Mouse (Mus musculus) liver, embryonic 11.5 days (tissue): ENCODE results near the gene Zfp760. TPM values are rescaled to one million over a fixed set of nuclear protein-coding genes. Genes with fewer than 3 reads are reported as not detected.

ENCODE experiments used
- polyA plus RNA-seq: library from polyadenylated mRNA; unstranded; fragments of >200 nt; fragmentation: Nextera tagmentation; extraction: Ambion mirVana; gene quantifications from 2 replicates; pipeline ENCODE4 v1.2.1, GENCODE M21; 2014

Zfp760 gene
- polyA plus RNA-seq, 1 experiment from 2014 or later: 9.7 TPM

Other genes starting within 250 kb of the Zfp760 start
- gene Zfp53, start 218.7 kb upstream of the Zfp760 start, polyA plus RNA-seq: 7.5 and 7.8 TPM in 2 replicates
- 1.7 and 2.5 TPM in 2 replicates for gene Zfp52, start 172.2 kb upstream of the Zfp760 start, polyA plus RNA-seq
- gene Zfp948, start 140.7 kb upstream of the Zfp760 start, polyA plus RNA-seq: 13.7 and 14.9 TPM in 2 replicates
- 3.4 and 3.9 TPM in 2 replicates for gene Zfp983, start 57.1 kb upstream of the Zfp760 start, polyA plus RNA-seq
- 6.1 and 8.7 TPM in 2 replicates for gene Gm10226, start 15.9 kb upstream of the Zfp760 start, polyA plus RNA-seq
- gene Zfp229, start 23.1 kb downstream of the Zfp760 start, polyA plus RNA-seq: 5.1 and 5.8 TPM in 2 replicates
- gene Zfp820, start 138.0 kb downstream of the Zfp760 start, polyA plus RNA-seq: 3.8 and 5.9 TPM in 2 replicates
- 3.2 and 4.3 TPM in 2 replicates for gene Zfp995, start 202.2 kb downstream of the Zfp760 start, polyA plus RNA-seq